Mouse (Mus musculus) erythroblast, embryonic 14.5 days (primary cell): ENCODE measurements around the gene App.

Experiments
- GATA1 ChIP-seq: IDR thresholded peaks from 2 replicates; pipeline ENCODE4 v1.6.1; 2012; ENCODE audit warnings: low read length, inconsistent platforms, mixed read lengths
- TAL1 ChIP-seq: IDR thresholded peaks from 3 replicates; pipeline ENCODE4 v1.6.1; 2012; ENCODE audit warnings: low read length, inconsistent platforms, mixed read lengths

- no peak for TF ChIP-seq GATA1
- TF ChIP-seq TAL1: no peak
These were observed 59.6 kb downstream of the App start for GRCm38 (mm10) chr16:85113941-85114340.
